Mouse (Mus musculus) stomach, postnatal 0 days (tissue): ENCODE data around the gene Smc1a.

Experiments used
- CTCF ChIP-seq: IDR thresholded peaks from 2 replicates; pipeline ENCODE4 v1.5.1; 2016; ENCODE audit warnings: antibody characterized with exemption, low read depth, mild to moderate bottlenecking, moderate library complexity
- EP300 ChIP-seq: optimal IDR thresholded peaks from 2 replicates; pipeline ENCODE3; 2016; ENCODE audit warnings: antibody characterized with exemption

GRCm38 (mm10) chrX:152097572-152097971, 81.3 kb downstream of the Smc1a start:
- TF ChIP-seq CTCF (no peak), EP300 (no peak)
